Mouse (Mus musculus): ENCODE measurements around the gene Mtss1l.

GRCm38 (mm10) chr8:110702636-110703459, 18.4 kb upstream of the Mtss1l start:
- TF ChIP-seq CTCF (conservative IDR thresholded peaks at IDR 0.05; ENCODE audit: insufficient read depth, insufficient read length, low read depth, low read length) (no peak), POLR2A (IDR thresholded peaks at IDR 0.05; ENCODE audit: low read depth, low read length) (no peak)

Measured in kidney, adult 2 months (tissue).